Mouse (Mus musculus): ENCODE data around the gene 0610010K14Rik. TPM values are rescaled to one million over a fixed set of nuclear protein-coding genes. Genes with fewer than 3 reads are reported as not detected.

Gene 0610010K14Rik
- polyA plus RNA-seq, 1 experiment, result not detected

GRCm38 (mm10) chr11:70265252-70265651, 27.5 kb upstream of the 0610010K14Rik start:
- TF ChIP-seq POLR2A (IDR thresholded peaks at IDR 0.05; ENCODE audit: insufficient read depth, low read depth, low read length) (no peak), CTCF (IDR thresholded peaks at IDR 0.05; ENCODE audit: insufficient read depth, low read depth, low read length) (no peak)
- Histone ChIP-seq H3K27ac (ENCODE audit: insufficient read depth, low read depth, low read length) (no peak overlapping the region), H3K4me1 (ENCODE audit: control insufficient read depth, insufficient read depth, low read length) (no peaks in the 10 kb centered on the region; the same call in 1 of the 2 replicates), H3K4me3 (ENCODE audit: insufficient read depth, low read depth, low read length) (no peak overlapping the region)
- WGBS, result 64% methylated on average over 3 of the region's 3 CpGs

DNA sequence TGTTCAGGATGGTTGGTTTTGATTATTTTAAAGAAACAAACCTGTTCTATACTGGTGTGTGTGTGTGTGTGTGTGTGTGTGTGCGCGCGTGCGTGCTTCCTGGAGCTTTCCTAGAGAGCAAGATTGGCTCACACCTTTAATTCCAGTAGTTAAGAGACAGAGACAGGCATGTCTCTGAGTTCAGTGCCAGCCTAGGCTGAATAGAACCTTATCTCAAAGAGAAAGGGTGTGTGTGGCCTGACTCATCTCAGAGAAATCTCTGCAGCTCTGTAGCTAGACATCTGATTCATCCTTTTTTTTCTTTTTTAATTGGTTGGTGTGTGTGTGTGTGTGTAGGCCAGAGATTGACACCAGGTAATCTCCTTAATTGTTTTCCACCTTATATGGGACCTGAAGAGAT, 21.3 kb upstream of the 0610010K14Rik start:
- H3K4me3 ChIP-seq (ENCODE audit: insufficient read depth, low read depth, low read length), result no peak overlapping the region
- no peak overlapping the region for H3K27ac ChIP-seq (ENCODE audit: insufficient read depth, low read depth, low read length)
- TF ChIP-seq POLR2A (IDR thresholded peaks at IDR 0.05; ENCODE audit: insufficient read depth, low read depth, low read length) (no peak), CTCF (IDR thresholded peaks at IDR 0.05; ENCODE audit: insufficient read depth, low read depth, low read length) (no peak)
- H3K4me1 ChIP-seq (ENCODE audit: control insufficient read depth, insufficient read depth, low read length), result peaks cover 12% of the 10 kb centered on the region
- 85% methylated on average over 4 of the region's 4 CpGs for WGBS

DNA sequence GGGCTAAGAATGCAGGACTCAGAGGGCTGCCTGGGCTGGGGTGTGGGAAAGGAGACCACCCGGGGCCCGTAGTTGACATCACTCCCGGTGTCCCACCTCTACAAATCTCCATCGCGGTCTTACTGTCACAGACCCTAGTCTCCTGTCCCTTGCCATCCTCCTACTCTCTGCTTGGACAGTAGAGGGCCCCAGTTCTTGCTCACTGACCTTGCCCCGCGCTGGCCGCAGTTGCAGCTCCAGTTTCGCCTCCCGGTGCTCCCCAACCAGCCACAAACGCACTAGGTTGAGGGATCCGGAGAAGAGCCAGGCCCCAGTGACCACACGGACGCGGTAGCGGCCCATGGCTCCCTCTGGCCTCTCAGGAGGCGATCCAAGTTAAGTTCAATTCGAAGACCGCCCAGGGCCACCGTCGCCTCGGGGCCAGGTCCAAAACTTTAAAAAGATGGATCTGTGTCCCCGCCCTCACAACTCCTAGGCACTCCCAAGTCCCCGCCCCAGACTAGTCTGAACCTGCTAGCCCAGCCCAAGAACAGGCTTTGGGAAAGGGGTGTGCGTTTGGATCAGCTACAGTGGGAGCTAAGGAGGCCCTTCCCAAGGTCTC, 17.3 kb upstream of the 0610010K14Rik start, which contains the start of gene Alox12:
Gene Alox12, minus strand, starts transcription at position 423 of the 601 bp plus-strand sequence.
- WGBS, result 3% methylated on average over 25 of the region's 25 CpGs
- Histone ChIP-seq H3K4me3 (ENCODE audit: insufficient read depth, low read depth, low read length) (peak within 1 kb of the TSS; percentile 6), H3K27ac (ENCODE audit: insufficient read depth, low read depth, low read length) (no peak within 1 kb of the TSS), H3K4me1 (ENCODE audit: control insufficient read depth, insufficient read depth, low read length) (peaks cover 15% of the 10 kb centered on the region)
- TF ChIP-seq CTCF (IDR thresholded peaks at IDR 0.05; ENCODE audit: insufficient read depth, low read depth, low read length), result no peak
- no peak for TF ChIP-seq POLR2A (IDR thresholded peaks at IDR 0.05; ENCODE audit: insufficient read depth, low read depth, low read length)

DNA sequence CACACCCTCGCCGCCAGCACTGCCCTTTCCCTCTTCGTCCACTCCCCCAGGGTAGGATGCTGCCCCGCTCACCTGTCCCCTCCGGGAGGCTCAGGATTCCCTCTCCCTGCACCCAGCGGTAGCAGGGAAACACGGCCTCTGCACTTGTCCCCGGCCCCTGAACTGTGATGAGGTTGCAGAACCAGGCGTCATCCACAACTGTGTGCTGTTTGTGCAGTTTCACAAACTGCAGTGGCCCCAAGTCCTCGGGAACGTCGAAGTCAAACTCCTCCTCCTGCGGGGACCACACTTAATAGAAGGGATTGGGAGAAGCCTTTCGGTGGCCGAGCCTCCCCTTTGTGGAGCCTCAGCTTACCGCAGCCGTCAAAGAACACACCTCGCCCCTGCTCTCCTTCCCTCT, 16.6 kb upstream of the 0610010K14Rik start:
- H3K4me3 ChIP-seq (ENCODE audit: insufficient read depth, low read depth, low read length), result 0 out of 2 replicates have a peak overlapping the region, but pooled peaks have one; percentile 6
- no peak for TF ChIP-seq POLR2A (IDR thresholded peaks at IDR 0.05; ENCODE audit: insufficient read depth, low read depth, low read length)
- no peak for TF ChIP-seq CTCF (IDR thresholded peaks at IDR 0.05; ENCODE audit: insufficient read depth, low read depth, low read length)
- H3K4me1 ChIP-seq (ENCODE audit: control insufficient read depth, insufficient read depth, low read length), result peaks cover 15% of the 10 kb centered on the region
- H3K27ac ChIP-seq (ENCODE audit: insufficient read depth, low read depth, low read length), result no peak overlapping the region
- 4% methylated on average over 18 of the region's 18 CpGs for WGBS

DNA sequence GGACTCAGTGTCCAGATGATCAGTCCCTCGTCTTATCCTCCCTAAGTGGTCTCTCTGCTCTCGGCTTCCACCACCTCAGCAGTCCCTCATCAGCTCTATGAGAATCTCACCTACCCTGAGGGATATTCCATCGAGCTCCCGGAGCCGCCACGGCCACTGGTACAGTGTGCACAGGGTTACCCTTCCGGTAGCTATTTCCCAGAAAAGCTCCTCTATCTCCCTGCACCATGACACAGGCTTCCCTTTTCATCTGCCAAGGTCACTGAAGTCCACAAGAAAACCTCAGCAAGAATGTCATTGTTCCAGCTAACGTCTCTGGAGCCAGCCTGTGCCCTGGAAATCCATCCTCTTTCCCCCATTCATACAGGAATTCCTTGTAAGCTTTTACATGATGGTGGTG, 14.1 kb upstream of the 0610010K14Rik start:
- Histone ChIP-seq H3K27ac (ENCODE audit: insufficient read depth, low read depth, low read length) (no peak overlapping the region), H3K4me3 (ENCODE audit: insufficient read depth, low read depth, low read length) (no peak overlapping the region), H3K4me1 (ENCODE audit: control insufficient read depth, insufficient read depth, low read length) (peaks cover 15% of the 10 kb centered on the region)
- 84% methylated on average over 8 of the region's 8 CpGs for WGBS
- TF ChIP-seq POLR2A (IDR thresholded peaks at IDR 0.05; ENCODE audit: insufficient read depth, low read depth, low read length) (no peak), CTCF (IDR thresholded peaks at IDR 0.05; ENCODE audit: insufficient read depth, low read depth, low read length) (no peak)

DNA sequence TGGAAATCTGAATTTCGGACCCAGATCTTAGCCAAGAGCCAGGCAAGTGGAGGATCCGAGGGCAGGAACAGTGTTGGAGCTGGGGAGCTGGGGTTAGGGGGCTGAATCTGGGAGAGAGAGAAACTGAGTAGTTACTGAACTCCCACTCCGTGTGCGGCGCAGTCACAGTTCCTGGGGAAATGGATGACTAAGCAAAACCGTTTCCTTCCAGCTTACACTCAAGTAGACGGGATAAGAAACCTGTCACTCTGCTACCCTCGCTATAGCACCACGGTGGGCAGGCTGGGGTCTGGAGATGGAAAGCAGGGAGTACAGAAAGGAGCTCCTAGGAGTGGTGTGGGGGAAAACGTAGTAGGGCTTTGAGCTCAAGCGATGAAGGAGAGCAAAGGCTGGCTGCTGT, 12.4 kb upstream of the 0610010K14Rik start:
- WGBS, result 67% methylated on average over 11 of the region's 11 CpGs
- Histone ChIP-seq H3K4me1 (ENCODE audit: control insufficient read depth, insufficient read depth, low read length) (peaks cover 14% of the 10 kb centered on the region), H3K27ac (ENCODE audit: insufficient read depth, low read depth, low read length) (no peak overlapping the region), H3K4me3 (ENCODE audit: insufficient read depth, low read depth, low read length) (no peak overlapping the region)
- TF ChIP-seq POLR2A (IDR thresholded peaks at IDR 0.05; ENCODE audit: insufficient read depth, low read depth, low read length) (no peak), CTCF (IDR thresholded peaks at IDR 0.05; ENCODE audit: insufficient read depth, low read depth, low read length) (no peak)

GRCm38 (mm10) chr11:70247136-70247845, 9.6 kb upstream of the 0610010K14Rik start:
- Histone ChIP-seq H3K4me1 (ENCODE audit: control insufficient read depth, insufficient read depth, low read length) (no peaks in the 10 kb centered on the region), H3K27ac (ENCODE audit: insufficient read depth, low read depth, low read length) (no peak overlapping the region), H3K4me3 (ENCODE audit: insufficient read depth, low read depth, low read length) (no peak overlapping the region)
- no peak for TF ChIP-seq POLR2A (IDR thresholded peaks at IDR 0.05; ENCODE audit: insufficient read depth, low read depth, low read length)
- TF ChIP-seq CTCF (IDR thresholded peaks at IDR 0.05; ENCODE audit: insufficient read depth, low read depth, low read length), result no peak
- WGBS, result 54% methylated on average over 9 of the region's 9 CpGs

- 74% methylated on average over 11 of the region's 11 CpGs for WGBS
- Histone ChIP-seq H3K27ac (ENCODE audit: insufficient read depth, low read depth, low read length) (no peak overlapping the region), H3K4me3 (ENCODE audit: insufficient read depth, low read depth, low read length) (no peak overlapping the region), H3K4me1 (ENCODE audit: control insufficient read depth, insufficient read depth, low read length) (peaks cover 3% of the 10 kb centered on the region; the same call in 1 of the 2 replicates)
- no peak for TF ChIP-seq POLR2A (IDR thresholded peaks at IDR 0.05; ENCODE audit: insufficient read depth, low read depth, low read length)
- no peak for TF ChIP-seq CTCF (IDR thresholded peaks at IDR 0.05; ENCODE audit: insufficient read depth, low read depth, low read length)
Measured at GRCm38 (mm10) chr11:70242591-70242990, 4.9 kb upstream of the 0610010K14Rik start.

- peak within 1 kb of the TSS; percentile 98 for H3K27ac ChIP-seq (ENCODE audit: insufficient read depth, low read depth, low read length)
- WGBS, result under 1% methylated on average over 33 of the region's 35 CpGs
- peaks cover 12% of the 10 kb centered on the region for H3K4me1 ChIP-seq (ENCODE audit: control insufficient read depth, insufficient read depth, low read length)
- TF ChIP-seq POLR2A (IDR thresholded peaks at IDR 0.05; ENCODE audit: insufficient read depth, low read depth, low read length) (peak; percentile 91), CTCF (IDR thresholded peaks at IDR 0.05; ENCODE audit: insufficient read depth, low read depth, low read length) (no peak)
- peak within 1 kb of the TSS; percentile 92 for H3K4me3 ChIP-seq (ENCODE audit: insufficient read depth, low read depth, low read length)
Measured at GRCm38 (mm10) chr11:70239541-70240279, 2.0 kb upstream of the 0610010K14Rik start, which contains the start of the genes Gm21988 and Rnasek. TSS of gene Gm21988 (minus strand) at chr11:70239830. TSS of gene Rnasek (minus strand) at chr11:70239842.

All from olfactory bulb, adult 2 months (tissue).